Mouse (Mus musculus) C2C12 (cell line): ENCODE measurements around the gene Selenof.

Source experiments
- CEBPB ChIP-seq: IDR thresholded peaks from one replicate; pipeline ENCODE4 v1.6.1; 2011; ENCODE audit warnings: low read depth, mild to moderate bottlenecking, control low read depth, moderate library complexity
- CTCF ChIP-seq: IDR thresholded peaks from one replicate; pipeline ENCODE4 v1.5.1; 2011; ENCODE audit not compliant: control insufficient read depth, insufficient read depth, insufficient read length
- MYOD1 ChIP-seq: IDR thresholded peaks from one replicate; pipeline ENCODE4 v1.6.1; 2011; ENCODE audit warnings: low read depth; ENCODE audit not compliant: control insufficient read depth, insufficient read length

DNA sequence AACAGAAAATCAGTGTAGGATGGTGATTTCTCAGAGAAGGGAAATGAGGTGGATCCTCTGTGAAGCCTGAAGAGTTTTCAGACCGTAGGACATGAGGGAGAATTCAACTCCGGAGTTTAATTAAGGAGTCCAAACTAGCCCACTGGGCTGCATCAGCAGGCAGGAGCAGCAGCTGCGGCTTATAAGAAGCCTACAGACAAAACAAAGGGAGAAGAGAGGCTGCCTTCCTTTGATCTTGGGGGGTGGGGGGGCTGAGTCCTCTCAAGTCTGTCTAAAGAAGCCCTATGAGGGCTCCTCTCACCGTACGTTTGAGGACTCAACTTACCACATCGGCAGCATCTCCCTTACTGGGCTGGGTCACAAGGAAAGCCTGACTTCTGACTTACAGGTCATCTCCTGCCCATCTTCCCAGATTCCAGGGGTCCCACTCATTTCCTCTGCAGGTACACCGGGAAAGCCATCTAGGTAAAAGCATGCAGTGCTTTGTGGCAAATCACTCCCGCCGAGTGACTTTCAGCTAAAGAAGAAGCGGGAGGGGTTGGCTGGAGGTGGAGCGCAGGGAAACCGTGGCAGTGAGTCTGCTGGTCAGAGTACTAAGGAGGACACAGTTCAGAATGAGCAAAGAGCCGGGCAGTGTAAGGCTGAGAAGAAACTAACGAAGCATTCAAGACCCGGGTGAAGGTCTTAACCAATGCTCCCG, 13.3 kb upstream of the Selenof start:
- TF ChIP-seq CTCF (no peak), CEBPB (no peak), MYOD1 (no peak)
